Mouse (Mus musculus): ENCODE results near the gene Mrgpra4.

Gene Mrgpra4

DNA sequence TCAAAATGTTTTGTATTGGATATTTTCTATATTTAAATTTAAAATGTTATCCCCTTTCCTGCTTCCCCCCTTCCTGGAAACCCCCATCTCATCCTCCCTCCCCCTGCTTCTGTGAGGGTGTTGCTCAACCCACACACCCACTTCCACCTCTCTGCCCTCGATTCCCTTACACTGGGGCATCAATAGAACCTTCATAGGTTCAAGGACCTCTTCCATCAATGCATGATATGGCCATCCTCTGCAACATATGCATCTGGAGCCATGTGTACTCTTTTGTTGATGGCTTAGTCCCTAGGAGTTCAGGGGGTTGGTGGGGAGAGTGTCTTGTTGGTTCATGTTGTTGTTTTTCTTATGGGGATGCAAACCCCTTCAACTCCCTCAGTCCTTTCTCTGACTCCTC is at the start of gene Mrgpra4:
Mrgpra4 (minus strand) TSS at position 101 of the 400 bp plus-strand sequence.
- no peak for DNase-seq (ENCODE audit: low read depth, low spot score)

DNA sequence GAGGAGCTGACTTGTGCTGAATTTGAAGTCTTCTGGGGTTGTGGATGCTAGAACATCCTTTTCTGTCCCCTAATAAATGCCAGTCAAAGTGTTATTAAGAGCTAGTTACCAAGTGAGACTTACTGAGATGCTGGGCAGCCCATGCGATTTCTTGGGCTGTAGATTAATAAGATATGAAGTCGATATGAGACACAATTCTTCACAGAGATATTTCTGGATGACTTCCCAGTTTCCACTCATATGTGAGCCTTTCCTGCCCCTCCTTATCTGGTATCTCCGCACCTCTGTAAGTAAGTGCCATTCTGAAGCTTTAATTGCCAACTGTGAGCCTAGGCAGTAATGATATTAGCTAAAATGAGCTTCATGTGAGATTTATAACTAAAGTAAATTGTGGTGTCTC is 45.6 kb upstream of the Mrgpra4 start, which contains the start of gene Mrgprx1:
Mrgprx1 (minus strand) TSS at position 101 of the 400 bp plus-strand sequence.
- no peak for DNase-seq (ENCODE audit: low read depth, low spot score)

DNA sequence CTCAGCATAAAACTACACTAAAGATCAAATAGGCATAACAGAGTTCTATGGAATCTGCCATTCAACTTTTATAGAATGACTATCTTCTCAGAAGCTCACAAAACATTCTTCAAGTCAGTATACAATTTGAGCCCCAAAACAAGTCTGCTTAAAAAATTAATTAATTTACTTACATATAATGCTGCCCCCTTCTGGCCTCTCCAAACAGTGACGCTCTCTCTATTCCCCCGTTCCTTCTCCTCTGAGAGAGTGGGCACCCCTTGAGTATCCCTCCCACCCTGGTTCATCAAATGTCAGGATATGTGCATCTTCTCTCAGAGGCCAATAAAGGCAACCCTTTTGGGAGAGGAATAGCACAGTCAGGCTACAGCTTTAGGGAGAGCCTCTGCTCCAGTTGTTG is 36.0 kb upstream of the Mrgpra4 start:
- DNase-seq (ENCODE audit: low read depth, low spot score), result no peak

DNA sequence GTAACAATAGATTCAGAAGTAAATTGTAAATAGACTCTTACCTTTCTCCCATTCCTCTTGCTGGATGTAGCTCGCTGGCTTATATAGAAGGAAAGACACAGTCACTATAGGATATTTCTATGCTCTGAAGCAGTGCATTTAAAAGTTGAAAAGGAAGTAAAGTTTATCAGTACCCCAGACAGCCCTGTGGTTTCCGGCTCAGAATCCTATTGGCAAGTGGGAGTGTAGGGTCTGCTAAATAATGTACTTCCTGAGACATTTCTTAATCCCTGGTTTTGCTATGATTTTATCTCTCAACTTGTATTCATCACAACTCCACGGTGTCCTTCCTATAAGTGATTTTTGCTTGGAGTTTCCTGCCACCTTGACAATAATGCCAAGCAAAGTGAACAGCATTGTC is 13.8 kb upstream of the Mrgpra4 start:
- DNase-seq (ENCODE audit: low read depth, low spot score), result no peak

DNA sequence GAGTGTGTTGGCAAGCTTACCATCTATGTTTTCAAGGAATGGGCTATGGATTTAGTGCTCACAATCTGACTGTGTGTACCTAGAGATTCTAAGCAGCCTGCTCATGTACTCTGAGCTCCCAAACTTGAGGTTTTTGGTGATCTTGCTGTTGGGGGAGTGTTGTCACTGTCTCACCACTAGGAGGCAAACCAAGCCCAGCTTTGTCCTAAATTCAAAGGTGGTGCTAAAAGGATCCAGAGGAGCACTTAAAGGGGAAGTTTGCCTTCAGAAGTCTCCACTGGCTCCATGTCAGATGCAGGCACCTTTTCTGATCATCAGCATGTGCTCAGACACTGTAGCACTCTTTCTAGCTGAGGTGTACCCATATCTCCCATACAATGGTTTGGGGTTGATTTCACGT is 4.9 kb upstream of the Mrgpra4 start:
- DNase-seq (ENCODE audit: low read depth, low spot score), result no peak
